In the genomic region with DNA sequence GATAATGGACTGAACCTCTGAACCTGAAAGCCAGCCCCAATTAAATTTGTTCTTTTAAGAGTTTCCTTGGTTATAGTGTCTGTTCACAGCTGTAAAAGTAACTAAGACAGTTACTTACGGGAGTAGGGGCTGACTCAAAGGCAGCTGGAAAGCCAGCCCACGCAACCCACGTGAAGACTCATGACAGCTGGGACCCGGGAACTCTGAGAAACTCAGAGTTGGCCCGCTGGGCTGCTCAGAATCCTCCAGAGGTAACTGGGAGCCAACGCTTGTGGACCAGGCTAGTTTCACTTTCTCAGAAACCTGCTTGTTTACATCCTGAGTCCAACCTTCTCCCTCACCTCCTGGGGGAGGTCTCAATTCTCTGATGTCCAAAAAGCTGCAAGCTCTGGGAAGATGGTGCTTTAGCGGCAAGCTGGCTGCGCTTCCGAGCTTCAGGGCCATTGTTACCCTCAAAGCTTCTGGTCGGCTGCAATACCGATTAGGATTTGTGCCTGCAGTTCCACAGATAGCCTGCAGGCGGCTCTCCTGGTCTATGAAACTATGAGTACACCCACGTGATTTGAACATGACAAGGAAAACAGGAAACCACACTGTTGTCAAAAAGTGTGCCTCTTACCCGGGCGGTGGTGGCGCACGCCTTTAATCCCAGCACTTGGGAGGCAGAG, we compare ENCODE assay signal across 1 mouse cellular context.
TF ChIP-seq lines count a peak whose summit lies in the region.

No protein-coding gene starts in this region.

TF ChIP-seq in MEL, 35 proteins besides CTCF, POLR2A, EP300 and RAD21 (continued from another document):
- TF ChIP-seq MEF2A (IDR thresholded peaks at IDR 0.05; ENCODE audit: extremely low read depth, insufficient replicate concordance, low read depth, low read length, poor library complexity, severe bottlenecking) (no peak), TAL1 (IDR thresholded peaks at IDR 0.05; ENCODE audit: low read length) (no peak), GATA1 (IDR thresholded peaks at IDR 0.05; ENCODE audit: low read depth, low read length) (no peak), NRF1 (IDR thresholded peaks at IDR 0.05; ENCODE audit: insufficient read depth, low read depth, low read length, poor library complexity, severe bottlenecking) (no peak), SMC3 (IDR thresholded peaks at IDR 0.05; ENCODE audit: low read depth, low read length) (peak; percentile 90), USF2 (IDR thresholded peaks at IDR 0.05; ENCODE audit: borderline replicate concordance in 1 of 2, insufficient read depth in 1 of 2, low read depth in 1 of 2, low read length in 2 of 2) (peak in 1 of 2 experiments; percentile 82; a peak in 3 of 4 replicates), POLR2AphosphoS5 (IDR thresholded peaks at IDR 0.05; ENCODE audit: borderline replicate concordance, low read depth, low read length) (no peak), MAZ (IDR thresholded peaks at IDR 0.05; ENCODE audit: low read depth, low read length) (no peak), TCF12 (IDR thresholded peaks at IDR 0.05; ENCODE audit: low read depth, low read length) (peak; percentile 54), ELF1 (IDR thresholded peaks at IDR 0.05; ENCODE audit: low read depth, low read length) (peak; percentile 81), ZC3H11A (IDR thresholded peaks at IDR 0.05; ENCODE audit: low read depth, low read length) (peak; percentile 83), MAX (IDR thresholded peaks at IDR 0.05; ENCODE audit: low read length) (peak; percentile 97), UBTF (IDR thresholded peaks at IDR 0.05; ENCODE audit: borderline replicate concordance, insufficient read depth, low read depth, low read length) (no peak), BHLHE40 (IDR thresholded peaks at IDR 0.05; ENCODE audit: borderline replicate concordance, low read depth, low read length) (peak; percentile 94), HCFC1 (IDR thresholded peaks at IDR 0.05; ENCODE audit: low read depth, low read length) (peak; percentile 77), ZNF384 (IDR thresholded peaks at IDR 0.05; ENCODE audit: low read depth, low read length) (no peak), JUND (IDR thresholded peaks at IDR 0.05; ENCODE audit: low read depth, low read length) (no peak), ZKSCAN1 (IDR thresholded peaks at IDR 0.05; ENCODE audit: low read depth, low read length) (no peak), CHD2 (IDR thresholded peaks at IDR 0.05; ENCODE audit: low read length) (no peak), E2F4 (IDR thresholded peaks at IDR 0.05; ENCODE audit: borderline replicate concordance, low read depth, low read length) (no peak)
